Mouse (Mus musculus) liver, embryonic 14.5 days (tissue): ENCODE data around the gene Atxn1. TPM values are rescaled to one million over a fixed set of nuclear protein-coding genes. Genes with fewer than 3 reads are reported as not detected.

ENCODE experiments used
- ATAC-seq: fragments of 200-750 bp; cut with Nextera tagmentation; 2 replicates; pipeline ENCODE4 v1.8.0; 2017; ENCODE audit warnings: moderate number of reproducible peaks, mild to moderate bottlenecking, moderate library complexity; ENCODE audit not compliant: insufficient read depth
- DNase-seq, 3 experiments: peaks; one replicate each; pipeline ENCODE4 v3.0.0-alpha.2; 2012 to 2013; ENCODE audit warnings: low read depth in 3 of 3, low spot score in 3 of 3
- H3K27ac ChIP-seq: fragments of 300-500 bp; sonication (generic); 2 replicates; pipeline ENCODE4 v1.5.1; 2014; ENCODE audit warnings: moderate library complexity, mild to moderate bottlenecking, control low read depth, inconsistent platforms
- H3K27me3 ChIP-seq: fragments of 300-500 bp; sonication (generic); 2 replicates; pipeline ENCODE4 v1.6.1; 2014; ENCODE audit warnings: mild to moderate bottlenecking, low read length, moderate library complexity; ENCODE audit not compliant: control insufficient read depth, insufficient read depth
- H3K36me3 ChIP-seq: fragments of 300-500 bp; sonication (generic); replicated peaks from 2 replicates; pipeline ENCODE4 v1.6.1; 2014; ENCODE audit warnings: low read depth; ENCODE audit not compliant: control insufficient read depth, insufficient read depth
- H3K4me1 ChIP-seq, 2 experiments: fragments of 200-500 bp in 1 of 2; fragments of 300-500 bp in 1 of 2; sonication (generic) in 1 of 2; replicated peaks; 2 replicates each; pipeline ENCODE4 v1.6.1; 2012 to 2014; ENCODE audit warnings: antibody characterized with exemption in 1 of 2, inconsistent platforms in 1 of 2, low read length in 1 of 2; ENCODE audit not compliant: control insufficient read depth in 2 of 2, insufficient read depth in 2 of 2
- H3K4me2 ChIP-seq: fragments of 300-500 bp; sonication (generic); 2 replicates; pipeline ENCODE4 v1.6.1; 2014; ENCODE audit warnings: low read depth, mild to moderate bottlenecking, control low read depth, moderate library complexity
- H3K4me3 ChIP-seq, 2 experiments: fragments of 200-500 bp in 1 of 2; fragments of 300-500 bp in 1 of 2; sonication (generic) in 1 of 2; 2 replicates each; pipeline ENCODE4 v1.5.1; 2012 to 2014; ENCODE audit warnings: low read depth in 2 of 2, low read length in 2 of 2, mild to moderate bottlenecking in 2 of 2, control low read depth in 1 of 2, inconsistent platforms in 1 of 2, moderate library complexity in 1 of 2; ENCODE audit not compliant: insufficient read depth in 1 of 2
- H3K9ac ChIP-seq: fragments of 300-500 bp; sonication (generic); replicated peaks from 2 replicates; pipeline ENCODE4 v1.6.1; 2014; ENCODE audit warnings: mild to moderate bottlenecking, control low read depth, moderate library complexity
- H3K9me3 ChIP-seq: fragments of 300-500 bp; sonication (generic); 2 replicates; pipeline ENCODE4 v1.6.1; 2016; ENCODE audit warnings: low read length, mixed read lengths; ENCODE audit not compliant: control insufficient read depth
- CTCF ChIP-seq: IDR thresholded peaks from 2 replicates; pipeline ENCODE4 v1.5.1; 2016; ENCODE audit warnings: antibody characterized with exemption, low read depth, control low read depth
- EP300 ChIP-seq: IDR thresholded peaks from 2 replicates; pipeline ENCODE4 v1.6.1; 2016; ENCODE audit warnings: antibody characterized with exemption, low read depth
- WGBS: fragments of 180-500 bp; shearing (Covaris S2); extraction: QIAGEN DNeasy Blood & Tissue Kit; methylation state at CpG from one replicate; pipeline ENCODE4 v1.1.7; 2014; ENCODE audit not compliant: insufficient replicate concordance; 5-methylcytosine and 5-hydroxymethylcytosine counted together
- polyA plus RNA-seq, 2 experiments: library from polyadenylated mRNA; depleted of rRNA in 1 of 2; stranded (reverse) in 1 of 2; unstranded in 1 of 2; fragments of >200 nt; fragmentation: Nextera tagmentation in 1 of 2; extraction: Ambion mirVana in 1 of 2; gene quantifications; 2 replicates each; pipeline versions ENCODE4 v1.2.1 to v1.2.3; 2012 to 2014

Atxn1 gene
- polyA plus RNA-seq, 2 experiments, result 1.0 to 1.2 TPM

- no peaks in the 10 kb centered on the region for H3K9me3 ChIP-seq
- H3K27me3 ChIP-seq, result no peaks in the 10 kb centered on the region
- peak overlapping the region; percentile 2 to 8; a peak in 1 of 4 replicates for H3K4me3 ChIP-seq
- peak; percentile 96 for TF ChIP-seq EP300
- TF ChIP-seq CTCF, result no peak
- peaks cover 52% of the 10 kb centered on the region in 2 experiments for H3K4me1 ChIP-seq
- no peaks in the 10 kb centered on the region for H3K36me3 ChIP-seq
- peak; percentile 81 to 84 (median 84) for DNase-seq
- peak overlapping the region; percentile 40 for H3K9ac ChIP-seq
- peak; percentile 95 for ATAC-seq
- H3K27ac ChIP-seq, result peak overlapping the region; percentile 83
- H3K4me2 ChIP-seq, result peak overlapping the region; percentile 63
- WGBS, result 23% methylated on average over 7 of the region's 7 CpGs
These were observed 115.4 kb downstream of the Atxn1 start for GRCm38 (mm10) chr13:45849145-45850023.

- H3K4me3 ChIP-seq, result no peak overlapping the region
- no peak overlapping the region for H3K4me2 ChIP-seq
- no peak overlapping the region for H3K27ac ChIP-seq
- no peaks in the 10 kb centered on the region for H3K36me3 ChIP-seq
- H3K9me3 ChIP-seq, result no peaks in the 10 kb centered on the region
- no peaks in the 10 kb centered on the region for H3K27me3 ChIP-seq
- WGBS, result 78% methylated on average over 5 of the region's 5 CpGs
- DNase-seq, result no peak
- H3K4me1 ChIP-seq, result no peaks in the 10 kb centered on the region
- no peak for ATAC-seq
- no peak overlapping the region for H3K9ac ChIP-seq
- no peak for TF ChIP-seq CTCF
- TF ChIP-seq EP300, result no peak
These were observed 122.2 kb downstream of the Atxn1 start for GRCm38 (mm10) chr13:45842511-45843055.

DNA sequence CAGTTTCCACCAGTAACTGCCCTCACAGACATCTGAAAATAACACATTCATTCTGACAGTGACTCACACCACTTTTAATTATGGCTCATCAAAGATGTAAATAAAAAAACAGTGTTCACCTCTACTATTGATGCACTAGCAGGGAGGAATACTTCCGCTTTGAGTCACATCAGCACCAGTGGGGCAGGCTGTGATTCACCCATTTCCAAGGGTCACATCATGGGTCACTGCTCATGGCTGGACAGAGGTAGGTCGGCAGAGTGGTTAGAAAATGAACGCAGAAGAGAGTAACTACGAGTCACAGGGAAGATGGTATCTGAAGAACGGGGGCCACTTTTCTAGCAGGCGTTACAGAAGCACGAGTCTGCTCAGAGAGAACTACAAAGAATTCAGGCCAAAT is 124.9 kb downstream of the Atxn1 start:
- no peaks in the 10 kb centered on the region for H3K36me3 ChIP-seq
- ATAC-seq, result no peak
- no peak overlapping the region for H3K4me2 ChIP-seq
- no peak overlapping the region for H3K9ac ChIP-seq
- no peak for DNase-seq
- 51% methylated on average over 7 of the region's 7 CpGs for WGBS
- no peak overlapping the region for H3K27ac ChIP-seq
- no peaks in the 10 kb centered on the region for H3K4me1 ChIP-seq
- TF ChIP-seq CTCF (no peak), EP300 (no peak)
- no peak overlapping the region for H3K4me3 ChIP-seq
- H3K9me3 ChIP-seq, result no peaks in the 10 kb centered on the region
- H3K27me3 ChIP-seq, result no peaks in the 10 kb centered on the region

- no peak for DNase-seq
- no peaks in the 10 kb centered on the region for H3K4me1 ChIP-seq
- WGBS, result 76% methylated on average over 8 of the region's 8 CpGs
- no peak overlapping the region for H3K4me2 ChIP-seq
- no peak overlapping the region for H3K9ac ChIP-seq
- no peak overlapping the region for H3K4me3 ChIP-seq
- TF ChIP-seq EP300 (no peak), CTCF (no peak)
- no peaks in the 10 kb centered on the region for H3K9me3 ChIP-seq
- no peaks in the 10 kb centered on the region for H3K27me3 ChIP-seq
- ATAC-seq, result no peak
- no peaks in the 10 kb centered on the region for H3K36me3 ChIP-seq
- no peak overlapping the region for H3K27ac ChIP-seq
These were observed 127.1 kb downstream of the Atxn1 start for GRCm38 (mm10) chr13:45837609-45838220.

- WGBS, result 84% methylated on average over 15 of the region's 15 CpGs
- ATAC-seq, result no peak
These were observed 128.3 kb downstream of the Atxn1 start for GRCm38 (mm10) chr13:45836377-45837054.

More at GRCm38 (mm10) chr13:45836377-45837054, 128.3 kb downstream of the Atxn1 start:
- H3K9me3 ChIP-seq, result no peaks in the 10 kb centered on the region
- H3K9ac ChIP-seq, result no peak overlapping the region
- H3K4me2 ChIP-seq, result no peak overlapping the region
- no peaks in the 10 kb centered on the region for H3K27me3 ChIP-seq
- no peak overlapping the region for H3K27ac ChIP-seq
- DNase-seq, result no peak
- TF ChIP-seq EP300 (no peak), CTCF (no peak)
- no peaks in the 10 kb centered on the region for H3K36me3 ChIP-seq
- H3K4me3 ChIP-seq, result no peak overlapping the region
- no peaks in the 10 kb centered on the region for H3K4me1 ChIP-seq
